Mouse (Mus musculus) layer of hippocampus, adult 18-20 months (tissue): ENCODE measurements around the gene Pde8a. TPM values are rescaled to one million over a fixed set of nuclear protein-coding genes. Genes with fewer than 3 reads are reported as not detected.

Source experiments
- DNase-seq, 2 experiments: peaks; one replicate each; pipeline ENCODE4 v3.0.0; 2022; ENCODE audit warnings: low spot score in 2 of 2
- total RNA-seq, 2 experiments: library from RNA; stranded (reverse); gene quantifications; 2 replicates each; pipeline ENCODE4 v1.2.3; 2021

Gene Pde8a
- total RNA-seq, 2 experiments from 2014 or later = 11.9 to 12.1 TPM

DNA sequence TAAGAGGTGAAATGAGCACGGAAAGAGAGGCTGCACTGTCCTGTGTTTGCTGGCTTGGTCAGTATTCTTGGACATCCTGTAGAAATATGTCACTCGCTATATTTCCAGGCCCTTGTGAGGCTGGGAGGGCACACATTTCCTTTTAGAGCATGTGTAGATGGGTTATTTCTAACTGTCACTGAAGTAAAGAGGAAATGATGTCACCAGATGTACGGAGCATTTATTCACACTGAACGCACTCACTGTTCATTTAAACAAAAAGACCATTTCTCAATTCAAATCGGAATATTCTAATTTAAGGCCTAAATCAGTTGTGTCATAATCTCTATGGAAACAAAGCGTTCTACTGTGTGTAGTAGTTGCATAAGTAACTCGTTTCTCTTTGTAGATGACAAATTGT lies 48.2 kb downstream of the Pde8a start:
- DNase-seq = peak in 1 of 2 experiments; percentile 34

DNA sequence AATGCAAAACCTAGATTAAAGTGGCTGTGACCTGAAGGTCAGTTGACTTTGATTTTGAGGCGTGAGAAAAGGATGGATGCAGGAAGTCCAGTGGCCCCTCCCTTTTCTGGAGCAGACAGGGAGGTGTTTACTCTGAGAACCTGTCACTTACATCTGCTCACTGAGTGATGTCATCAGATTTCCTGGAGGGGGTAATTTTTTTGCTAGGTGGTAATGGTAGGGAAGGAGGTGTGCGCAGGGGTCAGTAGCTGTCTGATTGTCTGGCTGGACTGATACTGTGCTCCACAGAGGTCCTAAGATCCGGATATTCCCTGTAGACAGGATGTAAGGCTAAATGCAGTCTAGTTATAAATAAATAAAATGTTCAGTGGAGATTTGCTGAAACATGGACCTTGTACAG lies 59.5 kb downstream of the Pde8a start:
- no peak for DNase-seq

DNA sequence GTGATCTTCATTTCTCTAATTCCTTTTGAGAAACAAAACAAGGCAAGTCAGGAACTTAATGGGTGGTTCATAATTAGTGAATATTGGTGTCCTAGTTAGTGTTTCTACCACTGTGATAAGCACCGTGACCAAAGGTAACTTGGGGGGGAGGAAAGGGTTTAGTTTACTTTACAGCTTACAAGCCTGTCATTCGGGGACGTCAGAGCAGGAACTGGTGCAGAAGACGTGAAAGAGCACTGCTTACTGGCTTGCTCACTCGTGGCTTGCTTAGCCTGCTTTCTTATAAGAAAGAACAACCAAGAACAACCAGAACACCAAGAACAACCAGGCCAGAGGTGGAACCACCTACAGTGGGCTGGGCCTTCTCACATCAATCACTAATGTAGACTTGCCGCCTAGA lies 65.6 kb downstream of the Pde8a start:
- DNase-seq = no peak

DNA sequence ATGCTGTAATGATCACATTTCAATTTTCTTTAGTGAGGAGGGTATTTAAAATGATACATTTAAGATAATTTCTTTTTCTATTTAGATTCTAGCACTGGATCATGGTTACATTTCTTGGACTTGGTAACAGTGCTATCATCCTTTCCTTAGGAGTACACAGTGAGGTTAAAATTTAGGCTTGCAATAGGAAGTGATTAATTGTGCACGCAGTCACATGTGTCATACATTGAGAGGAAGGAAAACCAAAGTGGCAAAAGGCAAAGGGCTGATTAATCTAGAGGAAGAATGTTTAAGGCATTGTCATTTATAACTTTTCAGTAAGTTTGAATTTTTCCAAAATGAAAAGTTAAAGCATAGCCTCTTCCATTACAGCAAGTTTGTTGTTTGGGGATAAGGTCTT lies 67.8 kb downstream of the Pde8a start:
- no peak for DNase-seq

DNA sequence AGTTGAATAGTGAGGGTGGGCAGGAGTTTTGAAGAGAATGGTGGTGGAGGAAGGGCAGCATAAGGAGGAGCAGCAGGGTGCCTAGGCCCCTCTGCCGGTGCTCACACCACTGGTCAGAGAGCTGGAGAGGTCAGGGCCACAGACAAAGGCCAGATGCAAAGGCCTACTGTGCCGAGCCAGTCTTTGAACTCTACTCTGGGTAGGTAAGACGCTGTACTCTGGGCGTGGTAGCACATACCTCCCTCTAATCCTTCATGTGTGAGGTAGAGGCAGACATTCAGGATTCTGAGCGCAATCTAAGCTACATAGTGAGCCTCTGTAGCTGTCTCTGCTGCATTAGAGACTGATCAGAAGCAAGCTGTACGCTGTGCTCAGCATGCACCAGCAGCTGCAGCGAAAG lies 73.1 kb downstream of the Pde8a start:
- DNase-seq = no peak

DNA sequence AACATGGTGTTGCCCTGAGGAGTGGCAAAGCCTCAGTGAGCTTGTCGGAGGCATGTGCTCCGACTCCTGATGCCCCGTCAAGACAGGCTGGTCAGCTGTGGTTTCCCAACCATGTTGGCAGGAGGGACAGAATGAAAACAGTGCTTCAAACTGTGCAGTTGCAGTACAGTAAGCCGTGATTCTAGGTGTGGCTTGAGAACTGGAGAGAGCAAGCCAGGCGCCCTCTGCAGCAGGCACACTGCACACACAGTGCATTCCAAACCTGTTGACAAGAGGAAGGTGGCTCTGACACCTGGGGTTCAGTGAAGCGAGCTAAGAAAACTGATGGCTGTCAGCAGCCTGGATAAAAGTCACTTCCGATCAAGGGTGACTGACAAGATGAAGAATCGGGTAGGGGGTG lies 73.5 kb downstream of the Pde8a start:
- DNase-seq = no peak

DNA sequence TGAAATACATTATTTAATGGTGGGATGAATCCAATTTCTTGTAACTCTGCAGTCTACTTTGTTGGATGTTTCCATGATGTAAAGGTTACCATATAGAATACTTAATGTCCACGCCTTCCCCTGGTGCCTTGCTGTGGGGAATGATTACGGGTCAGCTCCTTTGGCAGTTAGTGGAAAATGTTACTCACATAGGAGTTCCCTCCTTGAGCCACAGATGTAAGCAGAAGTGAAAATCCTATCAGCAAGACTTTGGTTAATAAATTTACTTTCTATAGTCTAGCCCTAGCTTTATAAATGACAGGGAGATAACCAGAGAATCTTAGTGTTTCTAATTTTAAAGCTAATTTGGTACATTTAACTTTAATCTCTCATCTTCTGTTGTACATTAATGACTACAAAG lies 81.8 kb downstream of the Pde8a start:
- no peak for DNase-seq

DNA sequence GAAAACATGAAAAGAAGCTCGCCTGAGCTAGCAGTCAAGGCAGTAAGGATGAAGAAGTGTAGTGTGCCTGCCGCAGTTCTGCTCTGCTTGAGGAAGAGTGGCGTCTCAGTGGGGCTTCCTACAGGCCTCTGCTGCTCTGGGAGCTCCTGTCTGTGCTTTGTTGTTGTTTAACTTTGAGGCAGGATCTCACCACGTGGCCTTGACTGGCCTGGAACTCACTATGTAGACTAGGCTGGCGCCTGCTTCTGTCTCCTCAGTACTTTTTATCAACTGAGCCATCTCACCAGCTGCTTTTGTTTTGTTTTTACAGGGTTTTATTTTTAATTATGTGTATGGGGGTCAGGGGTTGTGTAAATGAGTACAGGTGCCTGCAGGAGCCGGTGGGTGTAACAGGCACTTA lies 84.8 kb downstream of the Pde8a start:
- no peak for DNase-seq

DNA sequence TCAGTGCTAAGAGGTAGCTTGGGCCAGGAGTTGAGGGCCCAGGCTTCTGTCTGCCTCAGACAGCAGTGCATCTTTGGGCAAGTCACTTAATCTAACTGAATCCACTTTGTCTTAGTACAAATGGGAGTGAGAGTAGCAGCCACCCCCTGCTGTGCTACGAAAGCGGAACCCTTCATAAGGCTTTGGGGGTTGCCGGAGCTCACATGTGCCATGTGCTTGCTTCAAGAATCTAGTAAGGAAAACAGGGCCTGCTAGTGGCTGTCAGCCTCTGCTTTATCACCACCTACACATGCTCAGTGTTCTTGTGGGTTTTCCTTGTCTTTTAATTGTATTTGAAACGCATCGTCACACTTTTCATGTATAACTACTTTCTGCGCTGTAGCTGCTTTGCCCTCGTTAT lies 87.9 kb downstream of the Pde8a start:
- DNase-seq = peak in 1 of 2 experiments; percentile 25

DNA sequence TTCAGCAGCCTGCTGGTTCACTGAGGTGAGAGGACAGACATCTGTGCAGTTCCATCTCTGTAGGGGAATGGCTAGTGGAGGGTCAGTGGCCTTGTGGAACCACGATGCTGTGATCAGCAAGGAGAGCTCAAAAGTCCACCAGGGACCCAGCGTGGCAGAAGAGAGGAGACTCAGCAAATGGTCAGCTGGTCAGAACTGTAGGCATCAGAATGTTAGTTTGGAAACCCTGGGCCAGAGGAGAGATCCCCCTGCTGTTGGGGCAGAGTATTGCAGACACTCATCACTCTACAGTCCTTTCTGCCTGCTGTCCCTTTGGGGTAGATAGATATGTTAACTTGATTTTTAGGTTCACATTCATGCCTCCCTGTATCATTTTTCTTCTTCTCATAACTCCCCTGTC lies 90.3 kb downstream of the Pde8a start:
- no peak for DNase-seq

DNA sequence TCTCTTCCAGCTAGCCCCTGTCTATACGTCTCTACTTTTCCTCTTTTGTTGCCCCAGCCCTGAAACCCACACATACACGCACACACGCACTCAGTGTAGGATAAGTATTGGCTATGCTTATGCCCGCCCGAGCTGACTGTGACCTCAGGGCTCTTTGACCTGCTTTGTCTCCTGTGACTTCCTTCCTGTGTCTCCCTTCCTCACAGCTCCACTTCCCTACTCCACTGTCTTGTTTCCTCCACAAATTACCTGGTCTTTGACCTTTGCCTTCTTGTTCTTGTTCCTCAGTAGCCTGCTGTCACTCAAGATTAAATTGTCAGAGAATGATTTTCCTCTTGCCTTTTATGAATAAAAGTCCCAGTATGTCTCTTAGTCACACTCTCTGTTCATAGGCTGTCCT lies 90.7 kb downstream of the Pde8a start:
- DNase-seq = no peak

DNA sequence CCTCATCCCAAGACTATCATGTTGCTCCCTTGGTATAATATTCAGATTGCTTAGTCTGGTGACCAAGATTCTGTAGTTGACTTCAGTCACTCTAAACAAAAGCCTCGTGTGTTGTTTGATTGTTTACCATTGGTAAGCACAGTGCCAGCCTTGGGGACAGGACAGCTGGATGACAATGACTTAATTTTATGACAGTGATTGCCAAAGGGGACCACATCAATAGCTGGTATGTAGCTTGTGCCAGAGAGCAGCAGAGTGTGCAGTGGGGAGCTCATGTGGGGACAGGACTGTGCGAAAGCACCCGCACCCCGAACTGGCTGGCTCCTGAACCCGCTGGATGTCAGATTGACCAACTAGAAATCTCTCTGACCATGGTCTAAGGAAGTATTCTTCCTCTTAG lies 91.3 kb downstream of the Pde8a start:
- peak in 1 of 2 experiments; percentile 25 for DNase-seq

DNA sequence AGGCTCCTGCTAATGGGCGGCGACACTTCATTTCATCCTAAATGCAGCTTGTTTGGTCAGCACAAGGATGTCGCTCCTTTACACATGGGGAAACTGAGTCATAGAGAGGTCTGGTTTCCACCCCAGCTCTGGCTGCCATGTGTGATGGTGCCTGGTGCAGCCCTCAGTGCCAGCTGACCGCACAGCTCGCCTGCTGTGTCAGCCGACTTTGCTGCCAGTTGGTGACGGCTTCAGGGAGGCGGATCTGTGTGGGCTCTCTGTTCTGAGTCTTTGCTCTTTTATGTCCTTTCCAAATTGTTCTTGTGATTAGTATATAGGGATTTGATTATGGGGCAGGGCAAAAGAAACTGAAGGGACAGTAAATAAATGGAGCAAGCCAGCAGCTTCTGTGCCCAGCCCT lies 94.3 kb downstream of the Pde8a start:
- DNase-seq = peak; percentile 32 to 68

DNA sequence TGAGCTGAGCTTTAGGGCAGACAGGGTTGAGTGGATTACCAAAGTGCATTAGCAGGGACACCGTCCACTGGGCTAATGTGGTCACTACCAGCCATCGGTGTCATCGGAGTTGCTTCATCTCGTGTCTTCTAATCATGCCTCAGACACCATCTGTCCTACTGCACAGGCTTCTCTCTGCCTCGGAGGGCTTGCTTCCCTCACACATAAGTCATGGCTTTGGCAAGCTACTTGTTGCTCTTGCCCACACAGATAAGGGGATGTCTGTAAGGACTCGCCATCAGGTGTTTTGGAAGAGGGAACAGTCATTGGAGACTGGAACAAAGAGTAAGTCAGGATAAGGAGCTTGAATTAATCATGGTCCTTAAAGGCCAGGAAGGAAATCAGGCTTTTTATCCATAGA lies 95.9 kb downstream of the Pde8a start:
- no peak for DNase-seq

DNA sequence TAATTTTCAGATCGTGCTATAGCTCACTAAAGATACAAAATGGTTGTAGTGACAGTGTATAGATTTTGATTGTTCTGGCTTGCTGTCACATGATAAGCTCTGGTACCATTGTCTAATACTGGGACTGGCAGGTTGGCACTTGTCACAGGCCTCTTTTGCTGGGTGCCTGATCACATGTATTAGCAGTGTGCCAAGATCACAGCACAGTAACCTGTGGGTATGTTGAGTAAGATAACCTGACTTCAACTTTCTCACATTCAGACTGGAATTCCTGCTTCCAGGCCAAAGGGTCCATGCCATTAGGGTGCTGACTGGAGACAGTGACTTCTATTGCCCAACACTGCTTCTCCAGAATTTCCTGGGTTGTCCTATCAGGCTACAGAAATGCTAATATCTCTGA lies 97.7 kb downstream of the Pde8a start:
- no peak for DNase-seq

DNA sequence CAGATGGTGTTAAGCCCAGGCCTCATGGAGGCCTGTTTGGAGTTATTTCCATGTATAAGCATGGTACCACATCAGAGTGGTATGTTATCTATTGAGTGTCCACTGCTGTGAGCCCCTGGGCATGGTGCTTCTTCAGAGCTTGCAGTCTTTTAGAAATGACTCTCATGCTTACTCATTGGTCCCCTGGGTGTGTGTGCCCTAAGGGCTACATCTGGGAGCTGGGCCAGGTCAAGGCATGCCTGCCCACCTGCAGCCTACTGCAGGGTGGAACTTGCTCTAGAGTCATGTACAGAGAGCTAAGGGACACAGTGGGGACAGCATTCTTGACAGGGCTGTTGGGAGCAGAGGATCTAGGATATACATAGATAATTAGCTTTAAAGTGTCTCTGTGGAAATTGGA lies 98.2 kb downstream of the Pde8a start:
- no peak for DNase-seq

DNA sequence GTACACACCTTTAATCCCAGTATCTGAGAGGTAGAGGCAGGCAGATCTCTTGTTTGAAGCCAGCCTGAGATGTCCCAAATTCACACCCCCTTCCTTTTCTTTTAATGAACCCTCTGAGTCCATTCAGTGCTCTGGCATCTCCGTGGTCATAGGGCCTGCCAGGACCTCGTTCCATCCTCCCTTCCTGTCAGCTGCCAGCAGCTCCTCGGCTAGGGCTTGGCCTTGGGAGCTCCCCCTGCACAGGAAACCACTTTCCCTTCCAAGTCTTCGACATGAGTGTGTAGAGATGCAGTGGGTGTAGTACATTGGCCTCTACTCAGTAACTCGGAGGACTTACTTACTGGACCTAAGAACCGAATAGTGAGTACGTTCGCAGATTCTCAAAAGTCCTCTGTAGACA lies 102.2 kb downstream of the Pde8a start:
- DNase-seq = no peak

DNA sequence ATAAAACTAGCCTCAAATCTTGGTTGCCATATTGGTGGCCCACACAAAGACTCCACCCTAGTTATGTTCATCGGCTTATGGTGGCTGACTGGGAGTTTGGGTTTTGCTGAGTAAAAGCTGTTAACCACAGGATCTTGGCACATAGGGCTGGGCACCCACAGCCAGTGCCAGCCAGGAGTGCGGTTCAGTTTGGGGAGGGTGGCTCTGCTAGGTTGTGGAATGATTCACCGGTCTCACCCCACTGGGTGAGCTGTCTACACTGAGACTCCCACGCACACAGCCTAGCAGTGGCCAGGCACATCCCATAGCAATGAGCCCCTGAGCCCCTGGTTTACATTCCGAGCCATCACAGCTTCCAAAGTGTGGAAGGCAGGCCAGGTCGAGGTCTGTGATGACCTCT lies 106.4 kb downstream of the Pde8a start:
- no peak for DNase-seq

DNA sequence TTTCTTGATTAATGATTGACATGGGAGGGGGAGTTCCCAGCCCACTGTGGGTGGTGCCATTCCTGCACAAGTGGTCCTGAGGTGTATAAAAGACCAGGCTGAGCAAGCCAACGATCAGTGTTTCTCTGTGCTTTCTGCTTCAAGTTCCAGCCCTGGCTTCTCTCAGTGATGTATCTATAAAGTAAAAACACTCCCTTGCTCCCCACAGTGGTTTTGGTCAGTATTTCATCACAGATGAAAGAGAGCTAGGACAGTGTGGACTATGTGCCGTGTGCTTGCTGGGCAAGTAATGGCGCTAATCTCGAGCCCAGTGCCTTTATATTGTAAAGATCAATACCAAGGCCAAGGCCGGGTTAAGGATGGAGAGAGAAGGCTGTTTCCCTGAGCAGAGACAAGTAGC lies 108.4 kb downstream of the Pde8a start:
- no peak for DNase-seq

DNA sequence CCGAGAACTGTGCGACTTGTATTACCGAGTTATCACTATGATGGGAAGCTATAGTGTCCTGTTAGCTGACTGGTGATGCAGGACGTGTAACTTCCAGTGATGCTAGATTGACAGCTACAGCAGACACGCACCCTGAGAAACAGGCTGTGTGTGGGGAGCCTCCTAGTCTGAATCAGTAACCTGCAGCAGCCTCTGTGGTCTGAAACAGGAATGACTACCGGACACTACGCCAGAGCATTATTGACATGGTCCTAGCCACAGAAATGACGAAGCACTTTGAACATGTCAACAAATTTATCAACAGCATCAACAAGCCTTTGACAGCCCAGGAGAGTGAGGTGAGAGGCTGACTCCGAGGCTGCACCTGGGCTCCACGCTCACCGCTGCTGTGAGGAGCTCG lies 112.6 kb downstream of the Pde8a start:
- no peak for DNase-seq

DNA sequence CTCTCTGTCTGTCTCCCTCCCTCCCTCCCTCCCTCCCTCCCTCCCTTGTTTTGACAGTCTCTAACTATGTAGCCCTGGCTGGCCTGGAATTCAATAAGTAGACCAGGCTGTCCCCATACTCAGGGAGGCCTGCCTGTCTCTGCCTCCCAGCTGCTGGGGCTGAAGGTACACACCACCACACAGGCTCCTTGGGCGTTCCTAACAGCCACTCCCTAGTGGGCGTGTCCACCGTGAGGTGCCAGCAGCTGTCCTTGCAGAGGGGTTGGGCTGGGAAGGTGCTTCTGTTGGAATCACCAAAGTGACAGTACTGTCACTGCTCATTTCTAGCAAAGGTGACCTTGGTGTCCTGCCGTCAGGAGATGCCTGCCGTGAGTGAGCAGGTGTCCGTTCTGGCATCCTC lies 113.5 kb downstream of the Pde8a start:
- no peak for DNase-seq

DNA sequence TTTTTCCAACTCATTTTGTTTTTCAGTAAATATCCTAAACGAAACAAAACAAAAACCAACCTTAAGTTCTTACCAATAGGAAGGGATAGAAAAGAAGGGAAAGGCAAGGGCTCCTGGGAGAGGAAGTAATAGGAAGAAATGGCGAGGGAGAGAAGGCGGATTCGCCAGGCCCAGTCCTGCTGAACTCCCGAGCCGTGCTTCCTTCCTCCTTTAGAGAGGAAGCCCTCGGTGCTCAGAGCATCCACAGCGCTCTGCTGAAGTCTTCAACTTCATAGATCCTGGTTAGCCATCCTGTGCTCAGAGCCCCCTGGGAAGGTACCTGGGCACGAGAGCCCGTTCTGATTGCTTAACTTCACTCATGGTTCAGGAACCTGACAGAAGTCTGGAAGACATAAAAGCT lies 114.3 kb downstream of the Pde8a start:
- DNase-seq = no peak

DNA sequence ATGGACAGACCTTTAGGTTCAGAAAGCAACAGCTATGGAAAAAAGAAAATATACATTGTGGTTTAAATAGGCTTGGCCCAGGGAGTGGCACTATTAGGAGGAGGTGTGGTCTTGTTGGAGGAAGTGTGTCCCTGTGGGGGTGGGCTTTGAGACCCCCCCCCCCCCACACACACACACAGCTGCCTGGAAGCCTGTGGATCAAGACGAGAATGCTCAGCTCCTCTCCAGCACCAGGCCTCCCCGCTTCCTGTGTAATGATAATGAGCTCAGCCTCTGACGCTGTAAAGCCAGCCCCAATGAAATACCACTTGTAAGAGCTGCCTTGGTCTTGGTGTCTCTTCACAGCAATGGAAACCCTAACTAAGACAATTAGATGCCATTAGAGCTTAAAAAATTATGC lies 117.4 kb downstream of the Pde8a start:
- no peak for DNase-seq

DNA sequence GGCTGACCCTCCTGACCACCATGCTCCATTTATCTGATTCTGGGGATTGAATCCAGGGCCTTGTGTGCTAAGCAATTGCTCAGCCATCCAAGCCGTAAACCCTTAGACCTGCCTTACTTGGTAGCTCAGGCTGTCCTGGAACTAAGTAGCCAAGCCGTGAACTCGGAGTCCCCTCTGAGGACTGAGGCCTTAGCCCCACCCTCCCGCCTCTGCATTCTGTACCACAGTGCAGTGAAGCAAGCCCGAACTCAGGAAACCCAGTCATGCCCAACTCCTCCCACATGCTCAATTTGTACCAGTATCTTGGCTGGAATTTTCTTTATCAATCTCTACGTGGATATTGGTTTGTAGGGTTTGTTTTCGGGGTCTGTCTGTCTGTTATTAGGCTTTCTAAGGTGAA lies 118.5 kb downstream of the Pde8a start:
- DNase-seq = no peak
